Mouse (Mus musculus) hindbrain, embryonic 10.5 days (tissue): Measurements from ENCODE around the gene Gtpbp6. TPM values are rescaled to one million over a fixed set of nuclear protein-coding genes. Genes with fewer than 3 reads are reported as not detected.

ENCODE experiments used
- DNase-seq: peaks from one replicate; pipeline ENCODE4 v3.0.0-alpha.2; 2017; ENCODE audit warnings: low spot score
- H3K27ac ChIP-seq: fragments of 300-500 bp; sonication (generic); 2 replicates; pipeline ENCODE4 v1.5.1; 2016; ENCODE audit warnings: mild to moderate bottlenecking, moderate library complexity
- H3K27me3 ChIP-seq: fragments of 300-500 bp; sonication (generic); 2 replicates; pipeline ENCODE4 v1.6.1; 2016; ENCODE audit warnings: mild to moderate bottlenecking; ENCODE audit not compliant: poor library complexity, insufficient read depth, severe bottlenecking
- H3K36me3 ChIP-seq: fragments of 300-500 bp; sonication (generic); 2 replicates; pipeline ENCODE4 v1.6.1; 2016; ENCODE audit warnings: mild to moderate bottlenecking, moderate library complexity
- H3K4me1 ChIP-seq: fragments of 300-500 bp; sonication (generic); replicated peaks from 2 replicates; pipeline ENCODE4 v1.6.1; 2016; ENCODE audit warnings: mild to moderate bottlenecking
- H3K4me3 ChIP-seq: fragments of 300-500 bp; sonication (generic); 2 replicates; pipeline ENCODE4 v1.5.1; 2016; ENCODE audit warnings: mild to moderate bottlenecking, moderate library complexity
- H3K9me3 ChIP-seq: fragments of 300-500 bp; sonication (generic); 2 replicates; pipeline ENCODE4 v1.6.1; 2016; ENCODE audit warnings: mild to moderate bottlenecking, moderate library complexity
- WGBS: fragments of 180-500 bp; shearing (Covaris S2); methylation state at CpG from one replicate; pipeline ENCODE4 v1.1.7; 2016; 5-methylcytosine and 5-hydroxymethylcytosine counted together
- polyA plus RNA-seq: library from polyadenylated mRNA; unstranded; fragments of >200 nt; fragmentation: Nextera tagmentation; extraction: Ambion mirVana; gene quantifications from 2 replicates; pipeline ENCODE4 v1.2.1, GENCODE M21; 2016

Gtpbp6 gene
- polyA plus RNA-seq, 1 experiment from 2014 or later, result 37.7 TPM

DNA sequence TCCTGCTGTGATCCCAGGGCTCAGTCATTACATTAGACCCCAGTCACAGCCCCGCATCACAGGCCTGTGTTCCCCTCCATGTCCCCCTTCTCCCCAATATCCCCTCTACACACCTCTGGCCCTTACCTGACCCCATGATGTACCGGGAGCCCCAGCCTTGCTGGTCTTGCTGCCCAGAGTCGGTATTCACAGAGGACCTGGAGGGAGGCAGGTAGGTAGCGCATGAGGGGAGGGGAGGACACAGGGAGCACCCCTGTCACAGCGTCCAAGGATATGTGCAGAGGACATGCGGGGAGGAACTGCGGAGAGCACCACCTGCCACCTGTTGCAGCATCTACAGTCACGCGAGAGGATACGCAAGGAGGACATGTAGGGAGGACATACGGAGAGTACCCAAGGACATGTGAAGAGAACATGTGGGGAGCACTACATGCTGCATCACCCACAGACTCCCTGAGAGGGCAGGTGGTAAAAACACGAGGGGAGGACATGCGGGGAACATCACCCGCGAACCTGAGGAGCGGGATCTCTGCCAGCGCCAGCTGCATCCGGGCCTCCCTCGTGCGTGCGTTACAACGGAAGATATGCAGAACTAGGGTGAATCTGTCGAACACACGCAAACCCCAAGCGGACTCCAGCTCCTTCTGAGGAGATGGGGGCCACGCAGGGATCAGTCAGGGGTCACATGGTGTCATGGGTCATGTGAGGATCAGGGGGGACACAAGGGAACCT is 1.7 kb downstream of the Gtpbp6 start:
- Histone ChIP-seq H3K4me1 (peaks cover 34% of the 10 kb centered on the region), H3K27me3 (peaks cover 6% of the 10 kb centered on the region; the same call in 1 of the 2 replicates), H3K4me3 (peak overlapping the region; percentile 91), H3K36me3 (peaks cover 52% of the 10 kb centered on the region), H3K9me3 (peaks cover 2% of the 10 kb centered on the region; the same call in 1 of the 2 replicates), H3K27ac (peak overlapping the region; percentile 97)
- 92% methylated on average over 26 of the region's 26 CpGs for WGBS
- no peak for DNase-seq

GRCm38 (mm10) chr5:110104616-110105380 is 3.2 kb downstream of the Gtpbp6 start:
- Histone ChIP-seq H3K36me3 (peaks cover 52% of the 10 kb centered on the region), H3K27me3 (peaks cover 20% of the 10 kb centered on the region), H3K9me3 (peaks cover 2% of the 10 kb centered on the region; the same call in 1 of the 2 replicates), H3K27ac (no peak overlapping the region), H3K4me3 (no peak overlapping the region), H3K4me1 (peaks cover 44% of the 10 kb centered on the region)
- 95% methylated on average over 36 of the region's 36 CpGs for WGBS
- DNase-seq, result no peak

- Histone ChIP-seq H3K27me3 (peaks cover 20% of the 10 kb centered on the region), H3K4me3 (no peak overlapping the region), H3K9me3 (peaks cover 2% of the 10 kb centered on the region; the same call in 1 of the 2 replicates), H3K4me1 (peaks cover 51% of the 10 kb centered on the region), H3K36me3 (peaks cover 52% of the 10 kb centered on the region), H3K27ac (no peak overlapping the region)
- 96% methylated on average over 27 of the region's 27 CpGs for WGBS
- DNase-seq, result no peak
Observed at GRCm38 (mm10) chr5:110103901-110104615, 3.9 kb downstream of the Gtpbp6 start.

DNA sequence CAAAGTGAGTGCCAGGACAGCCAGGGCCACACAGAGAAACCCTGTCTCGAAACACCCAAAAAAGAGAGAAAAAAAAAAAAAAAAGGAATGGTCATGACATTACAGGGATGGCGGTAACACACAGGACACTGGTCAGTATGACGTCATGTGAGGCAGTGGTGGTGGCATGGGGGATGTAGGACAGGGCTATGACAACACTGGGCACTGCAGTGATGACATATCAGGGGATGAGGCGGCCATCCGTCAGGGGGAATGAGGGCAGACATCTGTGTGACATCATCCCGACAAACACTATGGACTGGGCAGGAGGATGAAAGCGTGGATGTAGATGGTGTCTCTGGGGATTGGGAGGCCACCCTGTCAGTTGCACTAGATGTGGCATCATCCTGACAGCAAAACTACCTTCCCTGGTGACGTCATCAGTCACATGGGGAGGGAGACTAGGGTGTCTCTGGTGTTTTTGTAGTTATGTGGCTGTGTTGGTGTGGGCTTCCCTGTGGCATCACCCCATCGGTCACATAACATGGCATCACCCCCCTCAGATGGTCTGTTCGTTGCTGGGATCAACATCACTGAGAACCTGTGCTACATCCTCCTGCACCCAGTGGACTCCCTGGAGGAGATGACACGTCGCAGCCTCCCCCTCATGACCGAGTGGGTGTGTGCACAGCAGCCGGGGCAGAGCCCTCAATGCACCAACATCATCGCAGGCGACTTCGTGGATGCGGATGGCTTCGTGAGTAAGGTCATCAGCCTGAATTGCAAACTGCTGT is 5.0 kb downstream of the Gtpbp6 start:
- peaks cover 52% of the 10 kb centered on the region for H3K4me1 ChIP-seq
- H3K9me3 ChIP-seq, result peaks cover 2% of the 10 kb centered on the region; the same call in 1 of the 2 replicates
- DNase-seq, result no peak
- H3K36me3 ChIP-seq, result peaks cover 52% of the 10 kb centered on the region
- H3K27me3 ChIP-seq, result peaks cover 20% of the 10 kb centered on the region
- 96% methylated on average over 19 of the region's 19 CpGs for WGBS
- no peak overlapping the region for H3K27ac ChIP-seq
- H3K4me3 ChIP-seq, result no peak overlapping the region

- Histone ChIP-seq H3K36me3 (peaks cover 52% of the 10 kb centered on the region), H3K4me3 (peak overlapping the region; percentile 47; the same call in 1 of the 2 replicates), H3K9me3 (peaks cover 2% of the 10 kb centered on the region; the same call in 1 of the 2 replicates), H3K4me1 (peaks cover 49% of the 10 kb centered on the region), H3K27ac (no peak overlapping the region), H3K27me3 (peaks cover 20% of the 10 kb centered on the region)
- WGBS, result 90% methylated on average over 13 of the region's 13 CpGs
- no peak for DNase-seq
Observed at GRCm38 (mm10) chr5:110102429-110102828, 5.6 kb downstream of the Gtpbp6 start.

- Histone ChIP-seq H3K4me3 (peak overlapping the region; percentile 47), H3K27me3 (peaks cover 20% of the 10 kb centered on the region), H3K4me1 (peaks cover 44% of the 10 kb centered on the region), H3K36me3 (peaks cover 48% of the 10 kb centered on the region), H3K9me3 (peaks cover 2% of the 10 kb centered on the region; the same call in 1 of the 2 replicates), H3K27ac (peak overlapping the region; percentile 53; the same call in 1 of the 2 replicates)
- WGBS, result 22% methylated on average over 34 of the region's 34 CpGs
- DNase-seq, result no peak
Observed at GRCm38 (mm10) chr5:110101716-110102347, 6.2 kb downstream of the Gtpbp6 start.

GRCm38 (mm10) chr5:110100921-110101631 is 6.9 kb downstream of the Gtpbp6 start:
- H3K27ac ChIP-seq, result peak overlapping the region; percentile 53
- DNase-seq, result peak; percentile 42
- under 1% methylated on average over 37 of the region's 37 CpGs for WGBS

GRCm38 (mm10) chr5:110099656-110100580 is 8.1 kb downstream of the Gtpbp6 start, which contains the start of gene Plcxd1:
TSS of gene Plcxd1 (plus strand) at chr5:110099969.
- DNase-seq, result no peak
- H3K27ac ChIP-seq, result 0 out of 2 replicates have a peak within 1 kb of the TSS, but pooled peaks have one; percentile 9
- peaks cover 2% of the 10 kb centered on the region; the same call in 1 of the 2 replicates for H3K9me3 ChIP-seq
- peak within 1 kb of the TSS; percentile 47 for H3K4me3 ChIP-seq
- peaks cover 38% of the 10 kb centered on the region for H3K4me1 ChIP-seq
- H3K27me3 ChIP-seq, result peaks cover 20% of the 10 kb centered on the region
- 5% methylated on average over 25 of the region's 25 CpGs for WGBS
- peaks cover 29% of the 10 kb centered on the region for H3K36me3 ChIP-seq

More at GRCm38 (mm10) chr5:110100921-110101631, 6.9 kb downstream of the Gtpbp6 start:
- Histone ChIP-seq H3K36me3 (peaks cover 40% of the 10 kb centered on the region), H3K9me3 (peaks cover 2% of the 10 kb centered on the region; the same call in 1 of the 2 replicates), H3K4me3 (peak overlapping the region; percentile 47), H3K4me1 (peaks cover 36% of the 10 kb centered on the region), H3K27me3 (peaks cover 20% of the 10 kb centered on the region)

GRCm38 (mm10) chr5:110098991-110099477 is 9.0 kb downstream of the Gtpbp6 start:
- WGBS, result 39% methylated on average over 1 of the region's 1 CpGs
- Histone ChIP-seq H3K27me3 (peaks cover 20% of the 10 kb centered on the region), H3K9me3 (peaks cover 2% of the 10 kb centered on the region; the same call in 1 of the 2 replicates), H3K4me1 (peaks cover 44% of the 10 kb centered on the region), H3K36me3 (peaks cover 20% of the 10 kb centered on the region), H3K27ac (0 out of 2 replicates have a peak overlapping the region, but pooled peaks have one; percentile 9), H3K4me3 (no peak overlapping the region)
- no peak for DNase-seq

DNA sequence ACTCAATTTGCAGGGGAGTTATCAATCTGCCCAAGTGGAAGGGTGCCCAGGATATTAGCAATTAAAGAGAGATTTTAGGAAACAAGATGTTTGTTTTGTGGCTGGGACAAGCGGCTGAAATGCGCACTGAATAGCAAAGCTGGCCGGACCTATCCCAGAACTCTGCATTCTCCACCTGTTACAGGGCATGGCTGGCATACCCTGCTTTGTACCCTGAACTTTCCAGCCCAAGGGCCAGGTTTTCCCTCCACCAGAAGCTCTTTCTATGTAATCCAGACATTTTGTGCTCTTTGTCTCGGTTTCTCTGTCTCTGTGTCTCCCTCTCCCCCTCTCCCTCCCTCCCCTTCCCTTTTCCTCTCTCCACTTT is 13.2 kb downstream of the Gtpbp6 start:
- H3K27me3 ChIP-seq, result no peaks in the 10 kb centered on the region; the same call in 1 of the 2 replicates
- H3K36me3 ChIP-seq, result no peaks in the 10 kb centered on the region
- peak overlapping the region; percentile 91 for H3K27ac ChIP-seq
- no peaks in the 10 kb centered on the region for H3K9me3 ChIP-seq
- peak overlapping the region; percentile 63 for H3K4me3 ChIP-seq
- H3K4me1 ChIP-seq, result peaks cover 21% of the 10 kb centered on the region
- WGBS, result 6% methylated on average over 4 of the region's 4 CpGs
- DNase-seq, result no peak
